Comparison of ENCODE assay signal across 8 mouse cellular contexts in genomic region chr13:21530136-21530535, GRCm38 (mm10). TPM values are rescaled to one million over a fixed set of nuclear protein-coding genes. Genes with fewer than 3 reads are reported as not detected.
DNase-seq lines count a peak whose midpoint lies in the region; ATAC-seq and TF ChIP-seq lines count a peak whose summit lies in the region.

No protein-coding gene starts in this region.

- 45% methylated on average over 7 of the region's 7 CpGs for WGBS in cerebellum, adult 2 months
- WGBS in limb, embryonic 15.5 days: 42% methylated on average over 7 of the region's 7 CpGs
- WGBS in thymus, adult 2 months: 32% methylated on average over 7 of the region's 7 CpGs

- ATAC-seq in limb, embryonic 15.5 days (ENCODE audit: insufficient number of reproducible peaks, low FRiP score, low TSS enrichment, low read depth): no peak

- H3K4me3 ChIP-seq in cerebellum, adult 2 months (replicated peaks; ENCODE audit: insufficient read depth, low read depth, low read length): peak overlapping the region; percentile 32
- H3K4me3 ChIP-seq in embryonic fibroblast, embryonic 13.5 days (ENCODE audit: insufficient read depth, low read length): peak overlapping the region; percentile 43
- H3K4me3 ChIP-seq in limb, embryonic 15.5 days: peak overlapping the region; percentile 88
- no peak overlapping the region for H3K4me3 ChIP-seq in thymus, adult 2 months (ENCODE audit: control insufficient read depth, insufficient read depth, low read length)

- no peaks in the 10 kb centered on the region for H3K9me3 ChIP-seq in limb, embryonic 15.5 days

- H3K36me3 ChIP-seq in limb, embryonic 15.5 days: peaks cover 13% of the 10 kb centered on the region
- peaks cover 3% of the 10 kb centered on the region; the same call in 1 of the 2 replicates for H3K36me3 ChIP-seq in thymus, adult 2 months (ENCODE audit: control insufficient read depth, insufficient read depth, low read length)

- no peaks in the 10 kb centered on the region for H3K27me3 ChIP-seq in cerebellum, adult 2 months (ENCODE audit: control insufficient read depth, insufficient read depth, low read length)
- no peaks in the 10 kb centered on the region for H3K27me3 ChIP-seq in limb, embryonic 15.5 days
- no peaks in the 10 kb centered on the region for H3K27me3 ChIP-seq in thymus, adult 2 months (ENCODE audit: control insufficient read depth, insufficient read depth, low read length)

- peak overlapping the region; percentile 40 for H3K4me2 ChIP-seq in limb, embryonic 15.5 days

- DNase-seq in cerebellum, adult 2 months: no peak
- no peak for DNase-seq in cerebellum, postnatal 36 days
- peak; percentile 39 for DNase-seq in 3T3-L1 (ENCODE audit: low read depth, low spot score)
- DNase-seq in right cerebral cortex, postnatal 4 days: no peak
- no peak for DNase-seq in thymus, adult 2 months
- DNase-seq in T-cell, adult 2 months (ENCODE audit: low spot score): no peak

- H3K27ac ChIP-seq in cerebellum, adult 2 months (ENCODE audit: insufficient read depth, low read length): no peak overlapping the region
- H3K27ac ChIP-seq in embryonic fibroblast, embryonic 13.5 days (ENCODE audit: insufficient read depth, low read length): no peak overlapping the region
- no peak overlapping the region for H3K27ac ChIP-seq in limb, embryonic 15.5 days
- no peak overlapping the region for H3K27ac ChIP-seq in thymus, adult 2 months (ENCODE audit: control insufficient read depth, insufficient read depth, low read length)

- no peak for TF ChIP-seq POLR2A in cerebellum, adult 2 months (IDR thresholded peaks at IDR 0.05; ENCODE audit: borderline replicate concordance, insufficient read depth, low read length)
- no peak for TF ChIP-seq POLR2A in embryonic fibroblast, embryonic 13.5 days (IDR thresholded peaks at IDR 0.05; ENCODE audit: low read depth, low read length)
- TF ChIP-seq POLR2A in thymus, adult 2 months (IDR thresholded peaks at IDR 0.05; ENCODE audit: control insufficient read depth, extremely low read depth, insufficient read depth, low read length, poor library complexity): no peak

- H3K9ac ChIP-seq in limb, embryonic 15.5 days: no peak overlapping the region

- no peak for TF ChIP-seq CTCF in cerebellum, adult 2 months (IDR thresholded peaks at IDR 0.05; ENCODE audit: borderline replicate concordance, insufficient read depth, low read depth, low read length)
- no peak for TF ChIP-seq CTCF in embryonic fibroblast, embryonic 13.5 days (IDR thresholded peaks at IDR 0.05; ENCODE audit: borderline replicate concordance, insufficient read depth, low read length)
- no peak for TF ChIP-seq CTCF in thymus, adult 2 months (IDR thresholded peaks at IDR 0.05; ENCODE audit: borderline replicate concordance, control insufficient read depth, extremely low read depth, insufficient read depth, low read length, poor library complexity)

- no peaks in the 10 kb centered on the region for H3K4me1 ChIP-seq in cerebellum, adult 2 months (ENCODE audit: control insufficient read depth, insufficient read depth, low read length)
- no peaks in the 10 kb centered on the region for H3K4me1 ChIP-seq in embryonic fibroblast, embryonic 13.5 days (ENCODE audit: control insufficient read depth, insufficient read depth, low read length)
- H3K4me1 ChIP-seq in limb, embryonic 15.5 days: no peaks in the 10 kb centered on the region
- H3K4me1 ChIP-seq in thymus, adult 2 months (replicated peaks; ENCODE audit: control insufficient read depth, insufficient read depth, low read length): peaks cover 2% of the 10 kb centered on the region; the same call in 1 of the 2 replicates

RNA-seq across cellular contexts. Expression of gene Zkscan8, which starts 0.8 kb away (rescaled TPM):
- 7.5 and 9.8 TPM in 2 replicates for polyA plus RNA-seq in cerebellum, adult 2 months (2012; rRNA removed)
- polyA plus RNA-seq in embryonic fibroblast, embryonic 13.5 days (2011; ENCODE audit: insufficient read length, low read depth, missing spikeins): 12.3 and 15.2 TPM in 2 replicates
- 6.1 TPM in 2 replicates for polyA plus RNA-seq in limb, embryonic 15.5 days (2015; fragmentation: Nextera tagmentation; extraction: Ambion mirVana)
- polyA plus RNA-seq in thymus, adult 2 months (2012; rRNA removed): 4.9 and 5.3 TPM in 2 replicates

RNA-seq across cellular contexts. Expression of gene Olfr1366, which starts 12.5 kb away (rescaled TPM):
- polyA plus RNA-seq in cerebellum, adult 2 months (2012; rRNA removed): not detected in 2 replicates
- not detected in 2 replicates for polyA plus RNA-seq in embryonic fibroblast, embryonic 13.5 days (2011; ENCODE audit: insufficient read length, low read depth, missing spikeins)
- polyA plus RNA-seq in limb, embryonic 15.5 days (2015; fragmentation: Nextera tagmentation; extraction: Ambion mirVana): 0.17 and 0.18 TPM in 2 replicates
- polyA plus RNA-seq in thymus, adult 2 months (2012; rRNA removed): not detected in 2 replicates

RNA-seq across cellular contexts. Expression of gene Gm11273, which starts 28.9 kb away (rescaled TPM):
- polyA plus RNA-seq in cerebellum, adult 2 months (2012; rRNA removed): 28.3 and 29.8 TPM in 2 replicates
- 3.1 TPM in 1 of 2 replicates, not detected in the other for polyA plus RNA-seq in embryonic fibroblast, embryonic 13.5 days (2011; ENCODE audit: insufficient read length, low read depth, missing spikeins)
- 5.2 and 7.3 TPM in 2 replicates for polyA plus RNA-seq in limb, embryonic 15.5 days (2015; fragmentation: Nextera tagmentation; extraction: Ambion mirVana)
- polyA plus RNA-seq in thymus, adult 2 months (2012; rRNA removed): 5.6 and 9.5 TPM in 2 replicates

RNA-seq across cellular contexts. Expression of gene Olfr1535, which starts 29.6 kb away (rescaled TPM):
- polyA plus RNA-seq in cerebellum, adult 2 months (2012; rRNA removed): not detected in 2 replicates
- polyA plus RNA-seq in embryonic fibroblast, embryonic 13.5 days (2011; ENCODE audit: insufficient read length, low read depth, missing spikeins): 0.12 and 0.44 TPM in 2 replicates
- polyA plus RNA-seq in limb, embryonic 15.5 days (2015; fragmentation: Nextera tagmentation; extraction: Ambion mirVana): not detected in 2 replicates
- polyA plus RNA-seq in thymus, adult 2 months (2012; rRNA removed): not detected in 2 replicates

RNA-seq across cellular contexts. Expression of gene AK157302, which starts 35.1 kb away (rescaled TPM):
- polyA plus RNA-seq in cerebellum, adult 2 months (2012; rRNA removed): 1.5 and 1.8 TPM in 2 replicates
- polyA plus RNA-seq in embryonic fibroblast, embryonic 13.5 days (2011; ENCODE audit: insufficient read length, low read depth, missing spikeins): 0.40 and 0.73 TPM in 2 replicates
- 0.19 and 0.41 TPM in 2 replicates for polyA plus RNA-seq in limb, embryonic 15.5 days (2015; fragmentation: Nextera tagmentation; extraction: Ambion mirVana)
- 0.07 and 0.09 TPM in 2 replicates for polyA plus RNA-seq in thymus, adult 2 months (2012; rRNA removed)
